Mouse (Mus musculus) A20 (cell line): ENCODE data around the gene Mmp11.
A peak's percentile ranks its signal among the peaks of the same experiment; 100 is the strongest.

Experiments used
- DNase-seq: peaks from one replicate; pipeline ENCODE4 v3.0.0-alpha.2; 2011; ENCODE audit warnings: low read depth, low spot score

The Mmp11 gene

GRCm38 (mm10) chr10:75935680-75936541 lies at the start of gene Mmp11:
TSS of gene Mmp11 (minus strand) at chr10:75936496.
- peak; percentile 89 for DNase-seq

- no peak for DNase-seq
Observed at GRCm38 (mm10) chr10:75979432-75979831, 43.1 kb upstream of the Mmp11 start.

GRCm38 (mm10) chr10:75978835-75979157 lies 42.5 kb upstream of the Mmp11 start:
- DNase-seq, result no peak

GRCm38 (mm10) chr10:75978119-75978834 lies 42.0 kb upstream of the Mmp11 start:
- peak; percentile 10 for DNase-seq

GRCm38 (mm10) chr10:75975216-75975615 lies 38.9 kb upstream of the Mmp11 start:
- DNase-seq, result peak; percentile 65

- no peak for DNase-seq
Observed at GRCm38 (mm10) chr10:75973846-75974245, 37.5 kb upstream of the Mmp11 start.

GRCm38 (mm10) chr10:75954381-75954811 lies 18.1 kb upstream of the Mmp11 start, which contains the start of gene Gm5134:
TSS of gene Gm5134 (plus strand) at chr10:75954514.
- no peak for DNase-seq

- DNase-seq, result peak; percentile 75
Observed at GRCm38 (mm10) chr10:75951424-75952050, 15.2 kb upstream of the Mmp11 start.

GRCm38 (mm10) chr10:75950791-75951210 lies 14.5 kb upstream of the Mmp11 start:
- no peak for DNase-seq

GRCm38 (mm10) chr10:75949053-75950045 lies 13.1 kb upstream of the Mmp11 start:
- peak; percentile 89 for DNase-seq

GRCm38 (mm10) chr10:75948079-75948478 lies 11.8 kb upstream of the Mmp11 start:
- peak; percentile 63 for DNase-seq

GRCm38 (mm10) chr10:75945896-75946295 lies 9.6 kb upstream of the Mmp11 start:
- no peak for DNase-seq

- DNase-seq, result no peak
Observed at GRCm38 (mm10) chr10:75945213-75945612, 8.9 kb upstream of the Mmp11 start.

GRCm38 (mm10) chr10:75944066-75944772 lies 7.9 kb upstream of the Mmp11 start:
- no peak for DNase-seq

GRCm38 (mm10) chr10:75942736-75943477 lies 6.6 kb upstream of the Mmp11 start, which contains the start of gene Vpreb3:
TSS of gene Vpreb3 (plus strand) at chr10:75943057.
- no peak for DNase-seq

- no peak for DNase-seq
Observed at GRCm38 (mm10) chr10:75941042-75941824, 4.9 kb upstream of the Mmp11 start.

- no peak for DNase-seq
Observed at GRCm38 (mm10) chr10:75940520-75940919, 4.2 kb upstream of the Mmp11 start, which contains the start of gene Gm867. TSS of gene Gm867 (minus strand) at chr10:75940672.

- DNase-seq, result no peak
Observed at GRCm38 (mm10) chr10:75939481-75940234, 3.4 kb upstream of the Mmp11 start.
